8 mouse cellular contexts compared by ENCODE assay signal in the genomic region with DNA sequence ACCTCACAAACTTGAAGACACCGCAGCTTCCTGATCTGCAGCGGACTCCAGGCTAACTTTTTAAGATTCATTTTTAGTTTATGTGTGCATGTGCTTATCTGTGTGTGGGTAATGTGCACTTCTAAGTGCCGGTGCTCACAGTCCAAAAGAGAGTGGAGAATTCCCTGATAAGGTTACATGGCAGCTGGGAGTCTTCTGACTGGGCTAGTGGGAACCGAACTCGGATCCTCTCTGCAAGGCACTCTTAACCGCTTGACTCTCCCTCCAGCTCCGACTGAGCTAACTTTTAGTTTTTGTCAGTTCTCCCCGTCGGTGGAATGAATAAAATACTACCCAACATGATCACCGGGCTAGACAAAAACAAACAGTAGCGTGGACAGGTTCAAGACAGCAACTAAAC. TPM values are rescaled to one million over a fixed set of nuclear protein-coding genes. Genes with fewer than 3 reads are reported as not detected.
DNase-seq lines count a peak whose midpoint lies in the region; ATAC-seq and TF ChIP-seq lines count a peak whose summit lies in the region.

No protein-coding gene starts in this region.

- ATAC-seq in erythroid progenitor cell, adult 5-6 weeks (replicated peaks; ENCODE audit: low FRiP score, poor library complexity, severe bottlenecking) = peak; percentile 10
- no peak for ATAC-seq in midbrain, postnatal 0 days (ENCODE audit: low FRiP score)

- peaks cover 0 to 38% of the 10 kb centered on the region in 2 experiments; a peak in 2 of 4 replicates for H3K4me1 ChIP-seq in CH12.LX (ENCODE audit: control insufficient read depth in 1 of 2, insufficient read depth in 2 of 2)
- peaks cover 20% of the 10 kb centered on the region for H3K4me1 ChIP-seq in midbrain, postnatal 0 days (ENCODE audit: insufficient read depth, low read length)

- H3K79me2 ChIP-seq in CH12.LX (replicated peaks; ENCODE audit: control insufficient read depth, extremely low read depth, insufficient read depth, poor library complexity, severe bottlenecking) = peaks cover 55% of the 10 kb centered on the region

- no peak for TF ChIP-seq EP300 in CH12.LX (IDR thresholded peaks at IDR 0.05; ENCODE audit: low read length)

- peak overlapping the region; percentile 97 for H3K27ac ChIP-seq in gastrocnemius, adult 2 months
- H3K27ac ChIP-seq in CH12.LX (ENCODE audit: insufficient read depth, low read depth) = peak overlapping the region; percentile 21; the same call in 1 of the 2 replicates
- peak overlapping the region; percentile 90 for H3K27ac ChIP-seq in midbrain, postnatal 0 days (ENCODE audit: low read depth, low read length)

- in situ Hi-C loops in CH12.LX (cut with MboI; ENCODE audit: low pct_ligation_motif_present, low pct_unique_long_range_greater_than_20kb, low sequenced_read_pairs) = no loop called here

- WGBS in midbrain, postnatal 0 days = 12% methylated on average over 11 of the region's 11 CpGs

- TF ChIP-seq RAD21 in CH12.LX (IDR thresholded peaks at IDR 0.05; ENCODE audit: low read depth, low read length) = no peak

- peak overlapping the region; percentile 93 for H3K4me2 ChIP-seq in CH12.LX (ENCODE audit: insufficient read depth, low read depth, poor library complexity, severe bottlenecking)
- peak overlapping the region; percentile 86 for H3K4me2 ChIP-seq in midbrain, postnatal 0 days (ENCODE audit: low read depth, low read length, poor library complexity, severe bottlenecking)

- peaks cover 28 to 51% of the 10 kb centered on the region in 2 experiments for H3K36me3 ChIP-seq in CH12.LX (replicated peaks in 1 of 2; ENCODE audit: control insufficient read depth in 1 of 2, insufficient read depth in 1 of 2, low read length in 1 of 2)
- peaks cover 9% of the 10 kb centered on the region; the same call in 1 of the 2 replicates for H3K36me3 ChIP-seq in midbrain, postnatal 0 days (ENCODE audit: insufficient read depth, low read length)

- DNase-seq in gastrocnemius, adult 2 months = no peak
- no peak for DNase-seq in gastrocnemius, postnatal 4 days (ENCODE audit: low spot score in 2 of 2)
- peak; percentile 36 for DNase-seq in CH12.LX (ENCODE audit: extremely low read depth)
- DNase-seq in kidney, postnatal 14 days = peak; percentile 22
- DNase-seq in midbrain, postnatal 0 days (ENCODE audit: low spot score) = no peak
- no peak for DNase-seq in cerebellum, adult 18-20 months
- no peak for DNase-seq in adrenal gland, postnatal 4 days (ENCODE audit: low spot score in 2 of 2)

- no peak for TF ChIP-seq CTCF in gastrocnemius, adult 2 months (IDR thresholded peaks at IDR 0.05)
- no peak for TF ChIP-seq CTCF in CH12.LX (conservative IDR thresholded peaks at IDR 0.05 in 1 of 2, IDR thresholded peaks at IDR 0.05 in 1 of 2; ENCODE audit: low read depth in 2 of 2, low read length in 2 of 2)
- no peak for TF ChIP-seq CTCF in midbrain, postnatal 0 days (IDR thresholded peaks at IDR 0.05)

- no peaks in the 10 kb centered on the region for H3K27me3 ChIP-seq in CH12.LX (replicated peaks)
- no peaks in the 10 kb centered on the region for H3K27me3 ChIP-seq in midbrain, postnatal 0 days (ENCODE audit: insufficient read depth, low read length)

- no peaks in the 10 kb centered on the region for H3K9me3 ChIP-seq in CH12.LX (replicated peaks; ENCODE audit: low read length)
- no peaks in the 10 kb centered on the region for H3K9me3 ChIP-seq in midbrain, postnatal 0 days (ENCODE audit: low read length)

- peak overlapping the region; percentile 77 for H3K4me3 ChIP-seq in gastrocnemius, adult 2 months
- peak overlapping the region; percentile 87 to 91 (median 89) for H3K4me3 ChIP-seq in CH12.LX (replicated peaks in 1 of 3; ENCODE audit: low read depth in 2 of 3, low read length in 2 of 3, poor library complexity in 1 of 3)
- peak overlapping the region; percentile 83 for H3K4me3 ChIP-seq in midbrain, postnatal 0 days (ENCODE audit: low read depth, low read length)

- dilution Hi-C loops in CH12.LX (cut with MboI; ENCODE audit: extremely low pct_ligation_motif_present, extremely low pct_unique_long_range_greater_than_20kb, low sequenced_read_pairs) = no loop called here

- no peak for TF ChIP-seq POLR2A in CH12.LX (IDR thresholded peaks at IDR 0.05; ENCODE audit: low read depth, low read length)

- intact Hi-C loops in gastrocnemius, adult 2 months (cut with DNase I) = loop anchor here (2.0 kb wide), 1 partner anchor 61 kb away; a partner anchor contains a TSS

- H3K9ac ChIP-seq in CH12.LX (ENCODE audit: insufficient read depth, low read depth) = peak overlapping the region; percentile 85
- peak overlapping the region; percentile 89 for H3K9ac ChIP-seq in midbrain, postnatal 0 days (replicated peaks; ENCODE audit: low read length, poor library complexity, severe bottlenecking)

TF ChIP-seq in CH12.LX, 34 proteins besides CTCF, POLR2A, EP300 and RAD21:
- TF ChIP-seq MEF2A (IDR thresholded peaks at IDR 0.05; ENCODE audit: borderline replicate concordance, low read depth, low read length) (no peak), ZKSCAN1 (IDR thresholded peaks at IDR 0.05; ENCODE audit: borderline replicate concordance, low read depth, low read length) (no peak), RCOR1 (conservative IDR thresholded peaks at IDR 0.05; ENCODE audit: low read depth, low read length) (no peak), NELFE (IDR thresholded peaks at IDR 0.05; ENCODE audit: low read depth, low read length) (no peak), MAFK (IDR thresholded peaks at IDR 0.05; ENCODE audit: insufficient replicate concordance, low read length) (no peak), USF2 (conservative IDR thresholded peaks at IDR 0.05; ENCODE audit: low read depth, low read length) (no peak), JUND (conservative IDR thresholded peaks at IDR 0.05; ENCODE audit: low read depth, low read length) (no peak), TCF12 (IDR thresholded peaks at IDR 0.05; ENCODE audit: low read depth, low read length) (no peak), ZNF384 (IDR thresholded peaks at IDR 0.05; ENCODE audit: low read depth, low read length) (no peak), BHLHE40 (IDR thresholded peaks at IDR 0.05; ENCODE audit: low read depth, low read length) (no peak), ETS1 (conservative IDR thresholded peaks at IDR 0.05; ENCODE audit: low read depth, low read length) (no peak), PAX5 (IDR thresholded peaks at IDR 0.05; ENCODE audit: low read length) (no peak), ZMIZ1 (IDR thresholded peaks at IDR 0.05; ENCODE audit: low read depth, low read length) (no peak)

RNA-seq across cellular contexts. Expression of a gene that starts 0.8 kb away (rescaled TPM):
- 100 to 1,000 TPM; 311 to 425 TPM for total RNA-seq in gastrocnemius, adult 2 months (2021)
- 1,000 to 10,000 TPM in 1 of 2 experiments, 100 to 1,000 TPM in 1; 924 to 1,008 TPM for total RNA-seq in gastrocnemius, postnatal 4 days (2021)
- total RNA-seq in CH12.LX (2012; rRNA removed) (1,842 and 1,999 TPM in 2 replicates), CH12.LX (2014; rRNA removed) (1,302 and 1,454 TPM in 2 replicates)
- 1,881 and 2,419 TPM in 2 replicates for polyA plus RNA-seq in CH12.LX (2012; ENCODE audit: insufficient read length, low read depth)
- 300 and 336 TPM in 2 replicates for total RNA-seq in erythroid progenitor cell, adult 5-6 weeks (2015; ENCODE audit: low replicate concordance)
- 425 and 688 TPM in 2 replicates for total RNA-seq in erythroid progenitor cell, adult 5-6 weeks (2017; ENCODE audit: low replicate concordance)
- 617 and 653 TPM in 2 replicates for total RNA-seq in midbrain, postnatal 0 days (2014; rRNA removed)
- 449 and 480 TPM in 2 replicates for polyA plus RNA-seq in midbrain, postnatal 0 days (2015; fragmentation: Nextera tagmentation; extraction: Ambion mirVana)
- total RNA-seq in adrenal gland, postnatal 4 days (2021) = 100 to 1,000 TPM; 864 to 879 TPM

RNA-seq across cellular contexts. Expression of a gene that starts 0.8 kb away (rescaled TPM):
- 100 to 1,000 TPM; 323 to 475 TPM for total RNA-seq in gastrocnemius, adult 2 months (2021)
- 100 to 1,000 TPM; 227 to 231 TPM for total RNA-seq in gastrocnemius, postnatal 4 days (2021)
- total RNA-seq in CH12.LX (2012; rRNA removed) = 56.9 and 73.2 TPM in 2 replicates
- 139 and 140 TPM in 2 replicates for total RNA-seq in CH12.LX (2014; rRNA removed)
- 87.1 and 104 TPM in 2 replicates for polyA plus RNA-seq in CH12.LX (2012; ENCODE audit: insufficient read length, low read depth)
- 54.9 and 80.0 TPM in 2 replicates for total RNA-seq in erythroid progenitor cell, adult 5-6 weeks (2015; ENCODE audit: low replicate concordance)
- 76.9 and 90.8 TPM in 2 replicates for total RNA-seq in erythroid progenitor cell, adult 5-6 weeks (2017; ENCODE audit: low replicate concordance)
- 117 and 137 TPM in 2 replicates for total RNA-seq in midbrain, postnatal 0 days (2014; rRNA removed)
- polyA plus RNA-seq in midbrain, postnatal 0 days (2015; fragmentation: Nextera tagmentation; extraction: Ambion mirVana) = 128 and 134 TPM in 2 replicates
- total RNA-seq in adrenal gland, postnatal 4 days (2021) = 100 to 1,000 TPM; 207 to 213 TPM

RNA-seq across cellular contexts. Expression of a gene that starts 38.5 kb away (rescaled TPM):
- total RNA-seq in gastrocnemius, adult 2 months (2021) = under 1 TPM; 0.56 to 0.64 TPM
- total RNA-seq in gastrocnemius, postnatal 4 days (2021) = under 1 TPM; 0.57 to 0.59 TPM
- not detected in 2 replicates for total RNA-seq in CH12.LX (2012; rRNA removed)
- not detected in 2 replicates for total RNA-seq in CH12.LX (2014; rRNA removed)
- not detected in 2 replicates for polyA plus RNA-seq in CH12.LX (2012; ENCODE audit: insufficient read length, low read depth)
- total RNA-seq in erythroid progenitor cell, adult 5-6 weeks (2015; ENCODE audit: low replicate concordance) = not detected in 2 replicates
- total RNA-seq in erythroid progenitor cell, adult 5-6 weeks (2017; ENCODE audit: low replicate concordance) = not detected in 2 replicates
- total RNA-seq in midbrain, postnatal 0 days (2014; rRNA removed) = 0.16 and 1.2 TPM in 2 replicates
- polyA plus RNA-seq in midbrain, postnatal 0 days (2015; fragmentation: Nextera tagmentation; extraction: Ambion mirVana) = 1.2 TPM in 2 replicates
- under 1 TPM; 0.20 to 0.53 TPM for total RNA-seq in adrenal gland, postnatal 4 days (2021)

Comparison
In these comparisons a context has a peak if more than half of its experiments do, and no peak if none do; other contexts are left out.
1. DNase-seq: peak in CH12.LX (single experiment) and kidney, postnatal 14 days (single experiment); none in gastrocnemius, adult 2 months (single experiment), gastrocnemius, postnatal 4 days (0 of 2), midbrain, postnatal 0 days (single experiment), cerebellum, adult 18-20 months (0 of 2) and adrenal gland, postnatal 4 days (0 of 2).
2. H3K27ac ChIP-seq: peak in every context shown above with its lines; median percentile 97 in gastrocnemius, adult 2 months; 90 in midbrain, postnatal 0 days; 21 in CH12.LX.
3. Peak in every context shown above with its lines, with median percentiles within 50 percentile points of each other: H3K4me3 ChIP-seq.